8 mouse cellular contexts compared by ENCODE assay signal in the genomic region with DNA sequence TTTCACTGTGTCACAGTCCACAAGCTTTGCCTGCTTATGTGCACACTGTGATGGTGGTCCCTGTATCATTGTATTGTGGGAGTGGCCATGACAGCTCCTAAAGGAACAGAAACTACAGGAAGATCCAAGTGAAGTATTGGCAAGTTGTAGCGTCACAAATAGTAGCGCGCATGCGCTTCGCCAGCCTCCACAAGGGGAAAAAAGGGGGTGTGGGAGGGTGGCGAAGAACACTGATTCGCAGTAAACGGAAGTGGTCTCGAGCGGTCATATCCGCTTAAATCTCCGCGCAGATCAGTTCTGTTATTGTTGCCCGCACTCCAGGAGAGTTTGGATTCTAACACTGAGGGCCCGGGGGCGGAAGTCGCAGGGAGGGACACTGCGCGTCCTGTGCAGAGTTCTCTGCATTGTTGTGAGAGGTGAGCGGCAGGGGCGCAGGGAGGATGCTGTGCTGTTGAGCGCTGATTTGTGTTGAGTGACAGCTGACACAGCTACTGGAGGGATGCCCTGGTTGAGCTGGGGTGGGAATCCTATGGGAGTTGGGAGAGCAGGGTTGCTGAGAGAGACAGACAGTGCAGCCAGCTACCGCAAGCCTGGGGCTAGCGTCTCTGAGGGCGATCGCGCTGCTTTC. TPM values are rescaled to one million over a fixed set of nuclear protein-coding genes. Genes with fewer than 3 reads are reported as not detected.
DNase-seq lines count a peak whose midpoint lies in the region; ATAC-seq lines count a peak whose summit lies in the region.

Gene Zfp658, plus strand, starts transcription at position 251 of the 628 bp plus-strand sequence.

- peak within 1 kb of the TSS; percentile 83 for H3K4me3 ChIP-seq in intestine, embryonic 14.5 days (ENCODE audit: low read depth, low read length)

- H3K4me2 ChIP-seq in intestine, embryonic 14.5 days (ENCODE audit: low read length), result peak within 1 kb of the TSS; percentile 80

- intact Hi-C loops in gastrocnemius, postnatal 36 days (cut with DNase I), result no loop called here
- intact Hi-C loops in left cerebral cortex, postnatal 10 days (cut with DNase I), result no loop called here

- peak within 1 kb of the TSS; percentile 84 for H3K27ac ChIP-seq in intestine, embryonic 14.5 days (ENCODE audit: low read depth)

- 1% methylated on average over 27 of the region's 27 CpGs for WGBS in intestine, embryonic 14.5 days

- peak within 1 kb of the TSS; percentile 78 for H3K9ac ChIP-seq in intestine, embryonic 14.5 days (ENCODE audit: low read length)

- H3K36me3 ChIP-seq in intestine, embryonic 14.5 days (ENCODE audit: control insufficient read depth, insufficient read depth, low read length), result peaks cover 17% of the 10 kb centered on the region

- H3K9me3 ChIP-seq in intestine, embryonic 14.5 days (ENCODE audit: control insufficient read depth, low read length), result no peaks in the 10 kb centered on the region

- H3K27me3 ChIP-seq in intestine, embryonic 14.5 days (replicated peaks; ENCODE audit: control insufficient read depth, insufficient read depth, low read length), result no peaks in the 10 kb centered on the region

- H3K4me1 ChIP-seq in intestine, embryonic 14.5 days (replicated peaks; ENCODE audit: control insufficient read depth, insufficient read depth, low read length), result peaks cover 9% of the 10 kb centered on the region

- peak; percentile 84 for ATAC-seq in intestine, embryonic 14.5 days (replicated peaks; ENCODE audit: low FRiP score, low TSS enrichment, low read depth)
- ATAC-seq in megakaryocyte progenitor cell, adult 5-6 weeks (replicated peaks; ENCODE audit: poor library complexity), result peak; percentile 83

- DNase-seq in adrenal gland, adult (ENCODE audit: inconsistent age in 2 of 2, low spot score in 1 of 2), result peak; percentile 89 to 95
- DNase-seq in embryo, embryonic 10 days (ENCODE audit: low spot score), result peak; percentile 94
- peak; percentile 68 to 74 for DNase-seq in gastrocnemius, postnatal 36 days
- DNase-seq in intestine, embryonic 14.5 days (ENCODE audit: low spot score), result peak; percentile 86
- peak; percentile 89 to 92 for DNase-seq in left cerebral cortex, postnatal 10 days (ENCODE audit: extremely low spot score in 1 of 2, low spot score in 2 of 2)
- DNase-seq in right cerebral cortex, postnatal 10 days (ENCODE audit: low spot score in 2 of 2), result peak; percentile 95
- DNase-seq in urinary bladder, postnatal 14 days (ENCODE audit: low spot score), result peak; percentile 83

RNA-seq across cellular contexts. Expression of gene Zfp658, which starts in this region (rescaled TPM):
- total RNA-seq in gastrocnemius, postnatal 36 days (2021), result under 1 TPM; 0.26 to 0.52 TPM
- polyA plus RNA-seq in intestine, embryonic 14.5 days (2014; fragmentation: Nextera tagmentation; extraction: Ambion mirVana), result 3.4 and 3.8 TPM in 2 replicates
- 1 to 10 TPM; 5.1 to 5.8 TPM for total RNA-seq in left cerebral cortex, postnatal 10 days (2021)
- total RNA-seq in megakaryocyte progenitor cell, adult 5-6 weeks (2015), result 0.54 and 1.1 TPM in 2 replicates
- total RNA-seq in megakaryocyte progenitor cell, adult 5-6 weeks (2017), result 1.0 and 2.1 TPM in 2 replicates

Comparison
In these comparisons a context has a peak if more than half of its experiments do, and no peak if none do; other contexts are left out.
1. Peak in every context shown above with its lines: DNase-seq, ATAC-seq, H3K4me3 ChIP-seq and H3K27ac ChIP-seq.
2. Peak in DNase-seq in gastrocnemius, postnatal 36 days; RNA of the gene not detected or under 1 TPM.